Mouse (Mus musculus) A20 (cell line): ENCODE measurements around the gene Epha4.

ENCODE experiments used
- DNase-seq: peaks from one replicate; pipeline ENCODE4 v3.0.0-alpha.2; 2011; ENCODE audit warnings: low read depth, low spot score

Epha4 gene

DNA sequence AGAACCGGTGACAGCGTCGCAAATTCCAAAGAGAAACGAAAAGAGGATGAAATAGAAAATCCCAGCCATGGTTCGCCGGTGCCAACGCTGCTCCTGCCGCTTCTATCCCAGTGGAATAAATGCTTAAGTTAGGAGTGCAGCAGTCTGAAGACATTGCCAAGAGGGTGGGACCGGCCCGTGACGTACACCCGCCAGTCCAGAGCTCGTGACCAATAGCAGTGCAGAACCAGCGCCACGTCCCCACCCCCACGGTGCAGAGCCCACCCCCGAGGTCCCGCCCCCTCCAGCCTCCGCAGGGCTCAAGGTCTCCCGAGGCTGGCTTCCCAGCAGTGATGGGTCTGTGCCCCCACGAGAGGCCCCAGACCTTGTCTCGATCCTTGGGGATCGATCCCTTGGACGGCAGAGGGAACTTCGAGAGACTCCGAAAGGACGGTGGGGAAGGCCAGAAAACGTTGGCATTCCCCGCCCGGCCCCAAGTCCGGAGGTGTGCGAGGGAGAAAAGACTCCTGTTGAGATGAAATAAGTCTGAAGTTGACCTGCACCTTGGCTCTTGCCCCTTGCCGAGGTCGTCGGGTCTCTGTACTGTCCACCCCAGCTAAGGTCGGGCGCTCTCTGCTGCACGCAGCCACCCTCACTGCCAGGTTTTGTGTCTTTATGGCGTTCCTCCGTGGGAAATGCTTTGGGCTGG is at the start of gene Epha4:
Gene Epha4, minus strand, starts transcription at position 126 of the 688 bp plus-strand sequence.
- DNase-seq: no peak

- DNase-seq: no peak
These were observed 41.3 kb upstream of the Epha4 start for GRCm38 (mm10) chr1:77556199-77556598.

DNA sequence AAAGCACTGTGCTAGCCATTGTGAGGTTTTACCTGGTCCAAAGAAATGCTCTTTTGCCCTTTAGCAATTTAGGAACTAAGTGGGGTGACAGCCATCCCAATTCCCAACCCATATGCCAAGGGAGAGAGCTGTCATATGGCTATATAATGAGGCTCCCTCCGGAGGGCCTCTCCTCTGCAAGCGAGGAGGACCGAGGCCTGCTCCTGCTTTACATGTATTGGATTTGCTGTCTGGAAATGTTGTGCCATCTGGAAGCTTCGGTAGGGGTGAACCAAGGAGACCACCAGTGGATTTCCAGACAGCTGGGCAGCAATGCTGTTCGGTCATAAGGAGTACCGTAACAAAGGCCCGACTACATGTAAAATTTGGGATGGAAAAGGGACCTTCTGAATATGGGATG is 37.0 kb upstream of the Epha4 start:
- no peak for DNase-seq

DNA sequence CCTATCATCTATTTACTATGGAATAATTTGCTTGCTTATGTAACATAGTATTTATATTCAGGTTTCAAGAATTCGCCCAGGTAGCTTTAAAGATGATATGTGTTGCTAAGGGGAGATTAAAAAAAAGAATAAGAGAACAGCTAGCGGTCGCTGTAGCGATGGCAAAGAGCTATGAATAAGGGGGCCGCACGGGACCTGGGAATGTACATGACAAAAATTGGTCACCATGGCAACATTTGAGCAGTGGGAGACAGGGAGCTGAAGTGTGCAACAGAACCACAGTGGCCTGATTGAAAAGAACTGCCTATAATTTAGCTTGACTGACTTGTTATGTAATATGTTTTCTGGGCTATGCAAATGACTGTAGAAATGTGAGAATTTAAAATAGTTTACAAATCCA is 30.8 kb upstream of the Epha4 start:
- no peak for DNase-seq

- no peak for DNase-seq
These were observed 30.1 kb upstream of the Epha4 start for GRCm38 (mm10) chr1:77545035-77545434.

DNA sequence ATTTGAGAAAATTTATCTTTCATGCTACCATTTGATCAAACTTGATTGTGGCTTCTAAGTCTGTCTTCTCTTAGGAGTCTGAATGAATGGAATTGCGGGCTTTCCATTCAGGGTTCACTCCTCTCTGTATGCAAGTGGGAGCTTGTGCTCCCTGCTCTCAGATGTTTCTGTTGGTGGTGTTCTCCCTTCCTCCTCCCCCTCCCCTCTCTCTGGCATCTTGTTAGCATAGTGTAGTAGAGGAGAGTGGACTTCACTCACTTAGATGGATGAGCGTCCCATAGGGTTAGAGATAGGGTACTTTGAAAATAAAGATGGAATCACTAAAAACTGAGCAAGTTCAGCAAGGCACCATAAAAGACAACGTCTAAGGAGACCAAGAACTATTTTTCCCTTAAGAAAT is 29.4 kb upstream of the Epha4 start:
- no peak for DNase-seq

- no peak for DNase-seq
These were observed 25.1 kb upstream of the Epha4 start for GRCm38 (mm10) chr1:77539945-77540344.

DNA sequence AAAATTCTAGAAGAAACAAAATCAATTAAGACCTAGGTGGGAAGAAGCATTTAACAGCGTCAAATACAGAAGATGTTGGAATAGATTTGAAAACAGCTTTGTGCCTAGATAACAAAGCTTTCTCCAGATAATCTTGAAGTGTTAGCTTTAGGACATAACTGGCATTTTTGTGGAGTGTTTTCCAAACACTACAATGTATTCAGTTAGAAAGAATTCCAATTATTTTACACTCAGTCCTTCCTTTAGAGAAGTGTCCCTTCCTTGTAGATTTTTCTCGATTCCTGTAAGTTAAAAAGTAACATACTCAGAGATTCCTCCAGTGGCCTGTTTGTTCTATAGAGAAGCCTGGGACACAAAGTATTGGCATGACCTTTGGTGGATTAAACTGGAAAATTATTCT is 23.7 kb upstream of the Epha4 start:
- DNase-seq: no peak

DNA sequence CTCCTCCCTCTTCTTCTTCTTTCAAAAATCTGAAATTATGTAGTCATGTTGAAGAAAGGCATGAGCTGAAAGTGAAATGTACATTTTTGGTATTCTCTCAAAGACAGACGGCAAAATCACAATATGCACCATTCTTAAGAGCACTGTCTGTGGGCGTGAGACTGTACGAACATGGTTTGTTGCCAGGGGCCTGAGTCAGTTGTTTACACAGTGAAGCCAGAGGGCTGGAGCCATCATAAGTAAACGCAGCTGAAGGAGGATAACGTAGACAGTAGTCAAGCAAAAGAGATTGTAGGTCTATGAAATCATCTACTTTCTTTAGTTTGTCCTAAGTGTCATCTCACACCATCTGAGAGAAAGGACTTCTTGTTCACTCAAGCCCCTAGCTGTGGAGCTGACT is 21.0 kb upstream of the Epha4 start:
- no peak for DNase-seq

DNA sequence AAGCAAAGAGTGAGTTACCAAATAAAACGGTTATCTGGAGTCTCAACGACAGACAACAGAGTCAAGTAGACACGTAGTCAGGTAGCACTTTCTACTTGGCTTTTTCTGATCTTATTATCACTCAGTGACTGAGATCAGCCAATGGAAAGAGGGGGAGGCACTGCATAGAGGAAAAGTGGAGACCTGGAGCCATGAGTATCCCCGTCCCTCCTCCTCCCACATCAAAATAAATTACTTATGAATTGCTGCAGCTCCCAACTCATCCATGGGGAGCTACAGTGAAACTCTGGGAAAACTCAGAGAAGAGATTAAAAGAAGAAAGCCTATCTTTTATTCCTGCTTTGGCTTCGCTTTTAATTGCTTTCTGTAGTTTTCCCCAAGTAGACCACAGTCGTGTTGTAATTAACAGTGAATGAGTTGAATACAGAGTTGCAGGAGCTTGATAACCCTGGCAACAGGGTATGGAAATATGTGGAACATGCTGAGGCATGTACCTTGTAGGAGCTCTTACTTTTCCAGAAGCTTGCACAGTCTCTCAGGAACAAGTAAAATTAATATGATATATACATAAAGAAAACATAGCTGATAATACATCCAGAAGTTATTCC is 17.8 kb upstream of the Epha4 start:
- DNase-seq: no peak

DNA sequence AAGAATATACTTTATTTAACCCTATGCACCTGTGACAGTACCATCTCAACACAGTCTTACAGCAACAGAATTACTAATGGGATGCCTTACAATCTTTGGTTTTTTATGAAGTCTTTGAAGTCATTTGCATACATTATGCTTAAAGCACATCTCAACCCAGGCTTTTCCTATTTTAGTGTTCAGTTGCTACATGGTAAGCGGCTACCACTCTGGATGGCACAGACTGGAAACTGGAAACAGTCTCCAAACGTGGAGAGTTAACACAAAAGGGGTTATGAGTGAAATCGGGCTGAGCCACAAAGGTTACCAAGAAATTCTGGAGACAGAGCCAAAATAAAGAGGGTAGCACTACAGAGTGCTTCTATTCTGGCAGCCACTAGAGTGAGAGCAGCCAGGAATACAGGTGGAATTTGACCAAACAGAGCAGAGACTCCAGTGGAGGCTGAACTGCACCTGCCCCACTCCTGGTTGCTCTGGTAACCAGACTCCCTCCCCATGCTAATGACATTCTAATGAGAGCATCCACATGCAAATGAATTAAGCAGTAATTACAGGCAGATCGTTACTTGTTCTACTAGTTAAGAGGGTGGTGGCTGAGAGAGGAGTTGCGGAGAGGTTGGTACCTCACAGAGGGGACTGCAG is 17.2 kb upstream of the Epha4 start:
- DNase-seq: no peak

- no peak for DNase-seq
These were observed 10.2 kb upstream of the Epha4 start for GRCm38 (mm10) chr1:77525082-77525481.

GRCm38 (mm10) chr1:77523354-77523753 is 8.5 kb upstream of the Epha4 start:
- no peak for DNase-seq

- DNase-seq: no peak
These were observed 7.0 kb upstream of the Epha4 start for GRCm38 (mm10) chr1:77521640-77522539.

DNA sequence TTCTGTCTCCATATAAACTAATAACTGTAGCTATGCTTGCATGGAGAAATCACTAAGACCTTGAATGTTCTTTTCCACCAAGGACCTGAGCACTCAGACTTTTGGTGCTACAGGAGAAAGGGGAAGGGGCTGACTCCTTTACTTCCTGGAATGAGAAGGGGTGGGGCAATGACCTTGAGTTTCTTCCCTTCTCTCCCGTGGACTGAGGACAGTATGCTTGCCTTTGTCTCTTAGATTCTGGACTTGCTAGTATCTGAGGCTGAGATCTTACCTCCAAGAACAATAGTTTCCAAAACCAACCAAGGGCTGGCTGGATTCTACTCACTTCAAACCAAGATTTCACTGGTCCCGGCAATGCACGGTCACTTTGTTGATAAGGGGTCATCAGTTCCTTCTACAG is 3.8 kb upstream of the Epha4 start:
- no peak for DNase-seq

DNA sequence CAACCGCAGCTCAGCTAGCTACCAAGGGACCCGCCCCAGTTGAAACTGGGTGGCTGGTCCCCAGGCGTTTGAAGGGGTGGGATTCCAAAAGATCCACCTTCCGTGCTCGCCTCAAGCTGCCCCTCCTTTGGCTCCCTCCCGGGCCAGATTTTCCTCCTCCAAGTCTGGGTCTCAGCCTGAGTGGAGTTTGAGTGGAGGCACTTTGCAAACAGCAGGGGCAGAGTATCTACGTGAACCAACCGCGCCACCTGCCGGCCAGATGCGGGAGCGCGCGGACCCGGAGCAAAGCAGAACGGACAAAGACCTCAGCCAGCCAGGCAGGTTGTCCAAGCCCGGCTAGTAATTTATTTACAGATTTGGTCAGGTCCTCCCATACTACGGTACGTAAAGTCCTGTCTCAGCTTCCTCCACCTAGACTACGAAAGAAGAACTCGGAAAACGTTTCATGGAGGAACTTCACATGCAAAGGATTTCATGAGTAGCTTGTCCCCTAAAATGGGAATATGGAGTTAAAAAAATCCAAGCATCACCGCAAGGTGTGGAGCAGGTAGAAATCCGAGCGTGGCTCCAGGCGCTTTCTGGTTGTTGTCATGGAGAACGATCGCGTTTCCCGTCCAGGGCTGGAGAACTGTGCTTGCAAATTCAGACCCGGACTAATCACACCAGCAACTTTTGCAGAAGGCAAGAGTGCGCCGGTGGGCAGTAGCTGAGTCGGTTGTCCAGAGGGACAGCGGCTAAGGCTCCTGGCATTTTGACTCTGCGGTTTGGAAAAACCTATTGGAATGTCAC is 1.5 kb upstream of the Epha4 start:
- DNase-seq: no peak

GRCm38 (mm10) chr1:77515651-77515981 is 728 bp upstream of the Epha4 start:
- DNase-seq: no peak

GRCm38 (mm10) chr1:77514325-77514962 is 444 bp downstream of the Epha4 start:
- DNase-seq: no peak

GRCm38 (mm10) chr1:77513959-77514324 is 946 bp downstream of the Epha4 start:
- no peak for DNase-seq

GRCm38 (mm10) chr1:77513411-77513941 is 1.4 kb downstream of the Epha4 start:
- no peak for DNase-seq
